Mouse (Mus musculus): Measurements from ENCODE around the gene Ftsj3.

The Ftsj3 gene

GRCm38 (mm10) chr11:106255685-106256451 lies at the start of gene Ftsj3, which contains the start of gene Psmc5:
Gene Ftsj3 (minus strand): TSS chr11:106256079.
Gene Psmc5 (plus strand): TSS chr11:106256154.
- peak; percentile 94 for DNase-seq (ENCODE audit: low read depth, low spot score)

- DNase-seq (ENCODE audit: low read depth, low spot score): no peak
Measured at GRCm38 (mm10) chr11:106305348-106306064, 49.6 kb upstream of the Ftsj3 start.

DNA sequence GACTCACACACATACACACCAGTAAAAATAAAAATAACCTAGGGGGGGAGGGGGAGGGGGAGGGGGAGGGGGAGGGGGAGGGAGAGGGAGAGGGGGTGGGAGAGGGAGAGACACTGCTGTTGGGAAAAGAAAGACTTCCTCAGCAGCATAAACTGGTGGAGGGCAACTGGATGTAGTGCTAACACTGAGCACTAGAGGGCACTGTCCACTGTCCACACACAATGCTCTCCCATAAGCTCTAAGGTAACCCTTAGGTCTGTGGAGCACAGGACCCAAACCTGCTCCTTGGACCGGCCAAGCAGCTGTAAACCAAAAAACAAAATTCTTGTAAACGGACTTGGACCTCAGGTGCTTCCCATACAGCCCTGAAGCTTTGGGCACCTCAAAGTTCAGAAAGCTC lies 46.8 kb upstream of the Ftsj3 start:
- DNase-seq (ENCODE audit: low read depth, low spot score): peak; percentile 80

DNA sequence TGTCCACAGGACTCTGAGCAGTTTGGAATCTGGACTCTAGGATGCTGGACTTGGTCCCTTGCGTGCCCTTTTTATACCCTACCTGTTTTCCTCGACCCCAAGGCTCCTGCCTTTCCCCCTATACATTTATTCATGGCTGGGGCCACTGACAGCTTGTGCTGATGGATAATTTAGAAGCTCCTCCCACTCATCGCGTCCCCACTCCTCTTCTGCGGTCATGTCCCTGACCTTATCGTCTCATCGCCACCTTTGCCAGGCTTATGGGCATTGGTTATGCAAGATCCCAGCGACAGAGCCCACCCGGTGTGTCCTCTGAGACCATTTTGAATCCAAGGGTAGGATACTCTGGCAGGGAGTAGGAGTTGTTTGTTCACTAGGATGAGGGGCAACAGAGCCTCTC lies 45.9 kb upstream of the Ftsj3 start, which contains the start of gene Gh:
Gh (minus strand) TSS at position 101 of the 400 bp plus-strand sequence.
- no peak for DNase-seq (ENCODE audit: low read depth, low spot score)

DNA sequence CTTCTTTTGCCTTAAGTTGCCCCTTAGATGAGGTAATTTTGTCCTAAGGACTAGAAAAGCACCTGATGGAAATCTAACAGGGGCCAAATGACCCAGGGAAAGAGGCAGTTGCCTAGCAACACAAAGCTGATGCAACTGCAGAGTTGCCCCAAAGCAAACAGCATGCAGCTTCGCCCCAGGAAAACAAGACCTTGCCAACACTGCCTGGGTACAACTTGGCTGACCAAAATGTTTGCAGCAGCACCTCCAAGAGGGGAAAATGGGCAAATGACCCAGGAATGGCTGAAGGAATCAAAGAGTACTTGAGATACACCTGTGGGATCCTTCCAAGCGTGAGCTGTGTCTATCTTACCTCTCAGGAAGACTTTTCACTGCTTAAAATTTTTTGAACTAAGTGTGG lies 36.0 kb upstream of the Ftsj3 start:
- DNase-seq (ENCODE audit: low read depth, low spot score): no peak

GRCm38 (mm10) chr11:106290376-106290775 lies 34.5 kb upstream of the Ftsj3 start:
- no peak for DNase-seq (ENCODE audit: low read depth, low spot score)

DNA sequence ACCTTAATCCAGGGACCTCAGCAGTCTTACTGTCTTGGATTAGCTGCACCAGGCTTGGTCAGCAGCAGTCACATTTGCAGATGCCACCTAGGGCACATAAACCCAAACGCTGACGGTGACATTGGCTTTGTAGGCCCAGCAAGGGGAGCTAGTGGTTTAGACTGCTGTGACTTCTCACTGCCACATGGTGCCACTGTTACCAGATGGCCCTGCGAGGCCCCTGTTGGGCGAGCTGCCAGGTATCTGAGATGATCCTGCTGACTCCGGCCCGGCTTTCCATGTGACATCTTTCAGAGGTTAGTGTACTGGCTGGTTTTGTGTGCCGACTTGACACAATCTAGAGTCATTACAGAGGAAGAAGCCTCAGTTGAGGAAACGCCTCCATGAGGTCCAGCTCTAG lies 33.5 kb upstream of the Ftsj3 start:
- no peak for DNase-seq (ENCODE audit: low read depth, low spot score)

DNA sequence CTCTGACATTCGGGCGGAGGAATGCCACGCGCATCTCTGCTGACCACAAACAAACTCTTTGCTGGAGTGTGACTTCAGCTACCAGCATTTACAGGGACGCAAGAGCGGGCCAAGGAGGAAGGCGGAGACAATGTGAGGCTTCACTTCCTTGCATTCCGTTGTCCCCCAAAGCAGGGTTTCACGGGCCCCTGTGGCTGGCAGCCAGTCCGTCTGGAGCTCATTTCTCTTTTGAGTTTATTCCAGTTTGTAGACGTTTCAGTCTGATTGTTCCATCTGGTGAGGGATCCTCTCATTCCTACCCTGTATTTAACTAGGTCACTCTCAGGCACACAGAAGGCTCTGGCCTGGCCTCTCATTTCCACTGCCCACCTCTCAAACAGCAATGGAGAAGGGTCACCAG lies 31.1 kb upstream of the Ftsj3 start:
- DNase-seq (ENCODE audit: low read depth, low spot score): no peak

- DNase-seq (ENCODE audit: low read depth, low spot score): no peak
Measured at GRCm38 (mm10) chr11:106286206-106286605, 30.3 kb upstream of the Ftsj3 start.

GRCm38 (mm10) chr11:106284126-106284525 lies 28.2 kb upstream of the Ftsj3 start:
- DNase-seq (ENCODE audit: low read depth, low spot score): no peak

- DNase-seq (ENCODE audit: low read depth, low spot score): no peak
Measured at GRCm38 (mm10) chr11:106283371-106283770, 27.5 kb upstream of the Ftsj3 start.

GRCm38 (mm10) chr11:106282452-106282851 lies 26.6 kb upstream of the Ftsj3 start:
- DNase-seq (ENCODE audit: low read depth, low spot score): no peak

GRCm38 (mm10) chr11:106276454-106276853 lies 20.6 kb upstream of the Ftsj3 start, which contains the start of gene Tcam1:
Gene Tcam1 (plus strand): TSS chr11:106276672.
- DNase-seq (ENCODE audit: low read depth, low spot score): peak; percentile 98

DNA sequence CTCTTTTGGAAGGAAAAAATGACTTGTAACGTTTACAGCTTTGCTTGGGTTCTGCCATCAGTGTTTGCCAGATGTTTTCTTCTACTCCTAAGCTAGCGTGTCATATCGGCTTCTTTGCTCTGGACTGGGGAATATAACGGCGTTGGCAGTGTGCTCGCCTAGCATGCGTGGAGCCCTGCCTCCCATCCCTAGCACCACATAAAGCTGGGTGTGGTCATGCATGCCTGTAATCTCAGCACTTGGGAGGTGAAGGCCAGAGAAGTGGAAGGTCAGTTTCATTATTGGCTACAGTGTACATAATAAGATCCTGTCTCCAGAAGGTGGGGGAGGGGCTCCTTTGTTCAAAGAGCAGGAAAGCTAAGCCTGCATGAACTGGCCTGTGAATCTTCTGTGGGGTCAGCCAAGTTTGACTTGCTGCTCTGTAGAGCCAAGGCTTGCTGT lies 19.1 kb upstream of the Ftsj3 start:
- DNase-seq (ENCODE audit: low read depth, low spot score): peak; percentile 30

- no peak for DNase-seq (ENCODE audit: low read depth, low spot score)
Measured at GRCm38 (mm10) chr11:106274374-106274773, 18.5 kb upstream of the Ftsj3 start.

GRCm38 (mm10) chr11:106273811-106274210 lies 17.9 kb upstream of the Ftsj3 start:
- DNase-seq (ENCODE audit: low read depth, low spot score): no peak

- DNase-seq (ENCODE audit: low read depth, low spot score): no peak
Measured at GRCm38 (mm10) chr11:106273311-106273684, 17.4 kb upstream of the Ftsj3 start.

GRCm38 (mm10) chr11:106272644-106273310 lies 16.9 kb upstream of the Ftsj3 start, which contains the start of gene Smarcd2:
Gene Smarcd2 (minus strand): TSS chr11:106272972.
- peak; percentile 98 for DNase-seq (ENCODE audit: low read depth, low spot score)

- DNase-seq (ENCODE audit: low read depth, low spot score): no peak
Measured at GRCm38 (mm10) chr11:106271794-106272643, 16.1 kb upstream of the Ftsj3 start.

DNA sequence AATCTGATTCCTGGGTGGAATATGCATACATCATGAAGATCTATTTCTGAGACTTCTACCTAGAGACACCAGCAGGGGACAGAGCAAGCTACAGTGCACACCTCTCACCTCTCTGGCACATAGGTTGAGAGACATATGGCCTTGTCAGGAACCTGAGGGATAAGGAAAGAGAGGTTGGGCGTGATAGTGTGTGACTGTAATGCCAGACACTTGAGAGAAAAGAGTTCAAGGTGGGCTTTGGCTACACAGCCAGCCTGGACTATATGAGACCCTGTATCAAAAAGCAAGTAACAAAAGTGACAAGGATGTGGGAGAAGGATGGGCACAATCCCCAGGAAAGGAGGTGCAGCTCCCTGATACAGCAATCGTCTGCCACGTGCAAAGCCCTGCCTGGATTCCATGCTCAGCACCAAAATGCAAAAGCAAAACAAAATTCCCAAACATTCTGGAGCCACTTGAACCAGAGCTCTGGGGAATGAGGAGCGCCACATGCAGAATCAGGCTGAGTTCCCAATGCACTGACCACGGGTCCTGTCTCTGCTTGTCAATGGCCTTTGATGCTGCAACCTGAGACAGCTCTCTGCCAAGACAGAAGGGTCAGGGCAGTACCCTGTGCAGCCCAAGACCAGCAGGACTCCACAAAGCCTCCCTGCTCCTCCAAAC lies 15.4 kb upstream of the Ftsj3 start:
- DNase-seq (ENCODE audit: low read depth, low spot score): no peak

GRCm38 (mm10) chr11:106269060-106269431 lies 13.2 kb upstream of the Ftsj3 start:
- peak; percentile 59 for DNase-seq (ENCODE audit: low read depth, low spot score)
